Mouse (Mus musculus): Measurements from ENCODE around the gene Tceanc.

The Tceanc gene

DNA sequence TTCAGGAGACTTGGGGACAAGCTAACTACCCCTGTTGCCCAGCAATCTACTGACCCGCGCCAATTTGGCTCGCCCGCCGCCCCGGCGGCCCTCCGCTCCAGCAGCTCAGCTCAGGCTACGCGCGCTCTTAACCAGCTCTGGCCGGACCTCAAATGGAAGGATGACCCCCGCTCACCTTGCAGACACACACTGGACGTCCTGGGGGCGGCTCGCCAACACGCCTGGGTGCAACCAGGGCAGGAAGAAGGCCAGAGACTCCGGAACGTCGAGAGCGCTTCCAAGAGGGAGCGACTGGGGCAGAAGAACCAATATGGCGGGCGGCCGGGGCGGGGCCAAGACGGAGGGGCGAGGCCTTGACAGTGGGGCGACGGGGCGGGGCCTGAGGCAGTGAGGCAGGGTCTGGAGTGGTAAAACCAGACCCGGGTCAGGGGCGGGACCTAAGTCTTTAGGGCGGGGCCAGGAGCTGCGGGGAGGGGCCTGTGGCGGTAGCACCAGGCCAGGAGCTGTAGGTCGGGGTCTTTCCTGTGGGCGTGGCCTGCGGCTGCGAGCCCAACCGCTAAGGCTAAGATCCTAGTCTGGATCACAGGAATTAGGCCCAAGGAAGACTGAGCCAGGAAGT, 38.9 kb downstream of the Tceanc start, which contains the start of gene Rab9:
TSS of gene Rab9 (minus strand) at position 503 of the 619 bp plus-strand sequence.
- peak; percentile 93 for DNase-seq (ENCODE audit: low spot score)

GRCm38 (mm10) chrX:166478631-166479364, 39.6 kb downstream of the Tceanc start:
- peak; percentile 24 for DNase-seq (ENCODE audit: low spot score)

- no peak for DNase-seq (ENCODE audit: low spot score)
These were observed 41.0 kb downstream of the Tceanc start for GRCm38 (mm10) chrX:166477393-166477792.

GRCm38 (mm10) chrX:166472612-166473011, 45.8 kb downstream of the Tceanc start:
- DNase-seq (ENCODE audit: low spot score): no peak

GRCm38 (mm10) chrX:166468321-166468720, 50.0 kb downstream of the Tceanc start:
- DNase-seq (ENCODE audit: low spot score): no peak

GRCm38 (mm10) chrX:166455525-166455924, 62.8 kb downstream of the Tceanc start:
- no peak for DNase-seq (ENCODE audit: low spot score)

GRCm38 (mm10) chrX:166454331-166454730, 64.0 kb downstream of the Tceanc start:
- no peak for DNase-seq (ENCODE audit: low spot score)

DNA sequence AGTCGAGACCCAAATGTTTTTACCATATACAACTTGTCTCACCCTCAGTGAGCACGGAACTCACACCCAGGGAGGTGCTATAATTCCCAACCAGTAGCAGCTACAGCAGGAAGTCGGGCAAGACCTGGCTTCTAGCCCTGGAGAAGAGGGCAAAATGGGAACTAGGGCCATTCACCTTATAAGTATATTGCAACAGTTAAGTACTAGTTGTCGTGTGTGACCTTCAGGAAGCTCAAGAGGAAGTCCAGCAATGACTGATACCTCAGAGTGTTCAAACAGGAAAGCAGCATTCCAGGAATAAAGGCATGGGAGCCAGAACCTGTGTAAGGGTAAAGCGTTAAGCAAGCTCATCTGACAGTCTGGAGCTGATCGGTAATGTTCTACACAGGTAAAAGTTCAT, 64.8 kb downstream of the Tceanc start:
- peak; percentile 19 for DNase-seq (ENCODE audit: low spot score)
